Mouse (Mus musculus) splenic B cell, adult 2 months (primary cell): ENCODE results near the gene Cdh1.

Source experiments
- DNase-seq: peaks from one replicate; pipeline ENCODE4 v3.0.0-alpha.2; 2011; ENCODE audit warnings: low read depth, low spot score
- H3K27me3 ChIP-seq: 2 replicates; pipeline ENCODE4 v1.6.1; 2012; ENCODE audit warnings: mild to moderate bottlenecking, low read length, moderate library complexity, mixed read lengths; ENCODE audit not compliant: control insufficient read depth, poor library complexity, insufficient read depth, severe bottlenecking
- H3K36me3 ChIP-seq: 2 replicates; pipeline ENCODE4 v1.6.1; 2012; ENCODE audit warnings: mild to moderate bottlenecking, low read length, moderate library complexity, mixed read lengths; ENCODE audit not compliant: control insufficient read depth, poor library complexity, insufficient read depth, severe bottlenecking

Cdh1 gene

GRCm38 (mm10) chr8:106644957-106645356 is 41.8 kb downstream of the Cdh1 start:
- Histone ChIP-seq H3K36me3 (no peaks in the 10 kb centered on the region; the same call in 1 of the 2 replicates), H3K27me3 (no peaks in the 10 kb centered on the region)
- no peak for DNase-seq

GRCm38 (mm10) chr8:106646153-106646552 is 43.0 kb downstream of the Cdh1 start:
- H3K36me3 ChIP-seq, result no peaks in the 10 kb centered on the region; the same call in 1 of the 2 replicates
- DNase-seq, result no peak
- H3K27me3 ChIP-seq, result no peaks in the 10 kb centered on the region

GRCm38 (mm10) chr8:106646731-106647130 is 43.6 kb downstream of the Cdh1 start:
- Histone ChIP-seq H3K36me3 (no peaks in the 10 kb centered on the region), H3K27me3 (no peaks in the 10 kb centered on the region)
- DNase-seq, result no peak

- Histone ChIP-seq H3K27me3 (no peaks in the 10 kb centered on the region), H3K36me3 (no peaks in the 10 kb centered on the region)
- peak; percentile 75 for DNase-seq
Observed at GRCm38 (mm10) chr8:106647387-106647786, 44.2 kb downstream of the Cdh1 start.

- Histone ChIP-seq H3K27me3 (no peaks in the 10 kb centered on the region), H3K36me3 (no peaks in the 10 kb centered on the region)
- no peak for DNase-seq
Observed at GRCm38 (mm10) chr8:106648421-106648820, 45.3 kb downstream of the Cdh1 start.

DNA sequence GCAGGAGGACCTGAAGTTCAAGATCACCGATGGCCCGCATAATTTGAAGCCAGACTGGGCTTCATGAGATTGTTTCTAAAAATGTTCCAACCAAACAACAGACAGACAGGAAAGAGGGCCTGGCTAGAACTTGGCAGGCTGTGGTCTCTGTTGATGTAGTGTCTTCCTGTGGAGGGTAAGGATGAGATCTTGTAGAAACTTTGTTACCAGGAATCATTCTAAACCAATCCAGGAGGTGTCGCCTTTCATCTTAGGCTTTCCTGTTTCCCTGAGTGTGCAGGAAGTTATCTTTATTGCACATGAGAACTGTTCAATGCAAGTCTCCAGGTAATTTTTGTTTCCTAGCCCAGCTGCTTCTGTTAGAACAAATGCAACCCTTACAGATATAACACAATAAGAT is 48.8 kb downstream of the Cdh1 start:
- DNase-seq, result no peak
- Histone ChIP-seq H3K27me3 (no peaks in the 10 kb centered on the region), H3K36me3 (no peaks in the 10 kb centered on the region)

DNA sequence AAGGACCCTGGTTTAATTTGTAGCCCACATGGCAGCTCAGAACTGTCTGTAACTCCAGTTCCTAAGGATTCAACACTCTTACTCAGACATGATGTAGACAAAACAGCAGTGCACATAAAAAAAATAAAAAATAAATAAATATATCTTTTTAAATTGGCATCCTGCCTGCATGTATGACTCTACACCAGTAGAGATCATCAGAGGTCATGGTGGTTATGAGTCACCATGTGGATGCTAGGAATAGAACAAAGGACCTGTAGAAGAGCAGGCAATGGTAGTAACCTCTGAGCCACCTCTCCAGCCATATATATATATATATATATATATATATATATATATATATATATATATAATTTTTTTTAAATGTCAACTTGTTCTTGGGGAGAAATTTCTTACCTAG is 52.9 kb downstream of the Cdh1 start:
- Histone ChIP-seq H3K36me3 (no peaks in the 10 kb centered on the region), H3K27me3 (no peaks in the 10 kb centered on the region)
- DNase-seq, result no peak

- H3K36me3 ChIP-seq, result no peaks in the 10 kb centered on the region
- no peaks in the 10 kb centered on the region; the same call in 1 of the 2 replicates for H3K27me3 ChIP-seq
- DNase-seq, result no peak
Observed at GRCm38 (mm10) chr8:106672786-106673185, 69.6 kb downstream of the Cdh1 start.

DNA sequence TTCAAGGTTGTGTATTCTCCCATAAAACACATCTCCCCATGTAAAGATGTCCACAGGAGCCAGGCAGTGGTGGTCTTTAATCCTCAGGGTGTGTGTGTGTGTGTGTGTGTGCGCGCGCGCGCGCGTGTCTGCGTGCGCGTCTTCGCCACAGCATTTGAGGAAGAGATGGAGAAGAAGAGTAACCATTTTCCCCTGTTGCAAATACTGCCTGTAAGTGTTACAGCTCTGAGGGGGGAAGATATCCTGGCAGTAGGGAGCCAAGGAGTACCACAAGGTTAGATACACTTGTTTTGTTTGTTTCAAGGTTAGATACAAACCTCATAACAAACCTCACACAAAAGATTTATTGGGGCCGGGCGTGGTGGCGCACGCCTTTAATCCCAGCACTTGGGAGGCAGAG is 71.2 kb downstream of the Cdh1 start:
- DNase-seq, result no peak
- no peaks in the 10 kb centered on the region for H3K36me3 ChIP-seq
- no peaks in the 10 kb centered on the region; the same call in 1 of the 2 replicates for H3K27me3 ChIP-seq

GRCm38 (mm10) chr8:106674894-106675293 is 71.7 kb downstream of the Cdh1 start:
- DNase-seq, result peak; percentile 37
- H3K27me3 ChIP-seq, result no peaks in the 10 kb centered on the region; the same call in 1 of the 2 replicates
- H3K36me3 ChIP-seq, result no peaks in the 10 kb centered on the region

- no peaks in the 10 kb centered on the region for H3K27me3 ChIP-seq
- DNase-seq, result peak; percentile 89
- H3K36me3 ChIP-seq, result no peaks in the 10 kb centered on the region
Observed at GRCm38 (mm10) chr8:106682971-106683668, 80.0 kb downstream of the Cdh1 start, which contains the start of gene Tango6. Gene Tango6 (plus strand): TSS chr8:106683068.

GRCm38 (mm10) chr8:106684387-106684786 is 81.2 kb downstream of the Cdh1 start:
- Histone ChIP-seq H3K27me3 (no peaks in the 10 kb centered on the region), H3K36me3 (no peaks in the 10 kb centered on the region)
- no peak for DNase-seq

GRCm38 (mm10) chr8:106687479-106687878 is 84.3 kb downstream of the Cdh1 start:
- Histone ChIP-seq H3K36me3 (no peaks in the 10 kb centered on the region; the same call in 1 of the 2 replicates), H3K27me3 (no peaks in the 10 kb centered on the region)
- peak; percentile 75 for DNase-seq

- Histone ChIP-seq H3K36me3 (peaks cover 12% of the 10 kb centered on the region), H3K27me3 (no peaks in the 10 kb centered on the region)
- no peak for DNase-seq
Observed at GRCm38 (mm10) chr8:106697748-106698248, 94.6 kb downstream of the Cdh1 start.

DNA sequence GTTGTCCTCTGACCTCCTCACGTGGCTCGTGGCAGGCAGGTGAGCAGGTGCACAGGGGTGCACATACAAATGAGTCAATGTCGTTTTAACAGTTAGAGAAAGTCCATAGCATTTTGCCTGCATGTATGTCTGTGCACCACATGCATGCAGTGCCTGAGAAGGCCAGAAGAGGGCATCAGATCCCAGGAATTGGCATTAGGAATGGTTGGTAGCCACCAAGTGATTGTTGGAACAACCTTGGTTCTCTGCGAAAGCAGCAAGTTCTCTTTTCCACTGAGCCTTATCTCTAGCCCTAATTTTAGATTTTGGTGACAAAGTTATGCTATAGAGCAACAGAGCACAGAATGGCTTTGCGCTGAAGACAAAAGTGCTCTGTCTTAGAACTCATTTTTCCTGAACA is 96.4 kb downstream of the Cdh1 start:
- DNase-seq, result peak; percentile 59
- Histone ChIP-seq H3K36me3 (peaks cover 12% of the 10 kb centered on the region), H3K27me3 (no peaks in the 10 kb centered on the region)
